Mouse (Mus musculus) hindbrain, embryonic 16.5 days (tissue): Measurements from ENCODE around the gene Wscd2. TPM values are rescaled to one million over a fixed set of nuclear protein-coding genes. Genes with fewer than 3 reads are reported as not detected.

ENCODE experiments used
- ATAC-seq: fragments of 200-750 bp; cut with Nextera tagmentation; 2 replicates; pipeline ENCODE4 v1.8.0; 2017; ENCODE audit warnings: moderate TSS enrichment, moderate library complexity
- H3K27ac ChIP-seq: fragments of 300-500 bp; sonication (generic); 2 replicates; pipeline ENCODE4 v1.5.1; 2014; ENCODE audit warnings: low read depth, mild to moderate bottlenecking, control low read depth, low read length, moderate library complexity
- H3K27me3 ChIP-seq: fragments of 300-500 bp; sonication (generic); replicated peaks from 2 replicates; pipeline ENCODE4 v1.6.1; 2014; ENCODE audit warnings: low read length; ENCODE audit not compliant: control insufficient read depth, insufficient read depth
- H3K36me3 ChIP-seq: fragments of 300-500 bp; sonication (generic); 2 replicates; pipeline ENCODE4 v1.6.1; 2014; ENCODE audit warnings: mild to moderate bottlenecking, low read length, moderate library complexity, mixed read lengths; ENCODE audit not compliant: control insufficient read depth, insufficient read depth
- H3K4me1 ChIP-seq: fragments of 300-500 bp; sonication (generic); 2 replicates; pipeline ENCODE4 v1.6.1; 2014; ENCODE audit warnings: low read depth, low read length; ENCODE audit not compliant: control insufficient read depth, insufficient read depth
- H3K4me2 ChIP-seq: fragments of 300-500 bp; sonication (generic); 2 replicates; pipeline ENCODE4 v1.6.1; 2014; ENCODE audit warnings: mild to moderate bottlenecking, low read length, control low read depth, moderate library complexity
- H3K4me3 ChIP-seq: fragments of 300-500 bp; sonication (generic); 2 replicates; pipeline ENCODE4 v1.5.1; 2014; ENCODE audit warnings: mild to moderate bottlenecking, low read length, control low read depth, moderate library complexity
- H3K9ac ChIP-seq: fragments of 300-500 bp; sonication (generic); 2 replicates; pipeline ENCODE4 v1.6.1; 2014; ENCODE audit warnings: low read depth, mild to moderate bottlenecking, control low read depth, low read length, moderate library complexity
- H3K9me3 ChIP-seq: fragments of 300-500 bp; sonication (generic); 2 replicates; pipeline ENCODE4 v1.6.1; 2014; ENCODE audit warnings: mild to moderate bottlenecking, low read length, moderate library complexity; ENCODE audit not compliant: control insufficient read depth
- WGBS: fragments of 180-500 bp; shearing (Covaris S2); extraction: QIAGEN DNeasy Blood & Tissue Kit; methylation state at CpG from one replicate; pipeline ENCODE4 v1.1.7; 2014; 5-methylcytosine and 5-hydroxymethylcytosine counted together
- polyA plus RNA-seq: library from polyadenylated mRNA; unstranded; fragments of >200 nt; fragmentation: Nextera tagmentation; extraction: Ambion mirVana; gene quantifications from 2 replicates; pipeline ENCODE4 v1.2.1, GENCODE M21; 2015

The Wscd2 gene
- 13.3 and 14.5 TPM in 2 replicates for polyA plus RNA-seq

GRCm38 (mm10) chr5:113490033-113490432, at the start of gene Wscd2:
TSS of gene Wscd2 (plus strand) at chr5:113490333.
- no peak for ATAC-seq
- H3K4me1 ChIP-seq, result peaks cover 29% of the 10 kb centered on the region
- H3K4me3 ChIP-seq, result peak within 1 kb of the TSS; percentile 72

DNA sequence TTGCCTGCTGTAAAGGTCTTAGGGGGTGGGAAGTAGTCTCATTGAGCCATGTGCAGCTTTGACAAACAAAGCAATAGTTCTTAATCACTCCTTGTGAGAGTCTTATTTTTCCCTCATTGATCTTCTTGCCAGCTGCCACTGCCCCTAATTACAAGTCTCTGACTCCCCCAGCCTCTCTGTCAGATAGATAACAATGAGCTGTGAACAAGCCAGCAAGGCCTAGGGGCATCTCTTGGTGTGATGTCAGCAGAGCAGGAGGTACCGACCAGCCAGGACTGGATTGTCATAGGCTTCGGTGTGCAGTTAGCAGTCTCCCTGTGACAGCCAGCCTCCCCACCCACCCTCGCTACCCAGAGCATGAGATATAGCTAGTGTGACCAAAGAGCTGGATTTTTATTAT, 48.0 kb upstream of the Wscd2 start:
- H3K27ac ChIP-seq, result peak overlapping the region; percentile 50; the same call in 1 of the 2 replicates
- H3K9ac ChIP-seq, result no peak overlapping the region
- WGBS, result 32% methylated on average over 3 of the region's 3 CpGs

More at GRCm38 (mm10) chr5:113490033-113490432, at the start of gene Wscd2:
- Histone ChIP-seq H3K4me2 (peak within 1 kb of the TSS; percentile 71), H3K9me3 (no peaks in the 10 kb centered on the region), H3K9ac (peak within 1 kb of the TSS; percentile 92), H3K36me3 (no peaks in the 10 kb centered on the region), H3K27ac (peak within 1 kb of the TSS; percentile 77), H3K27me3 (no peaks in the 10 kb centered on the region; the same call in none of the 2 replicates)
- WGBS, result 53% methylated on average over 6 of the region's 6 CpGs

GRCm38 (mm10) chr5:113448023-113448734, 42.0 kb upstream of the Wscd2 start:
- no peak overlapping the region for H3K4me2 ChIP-seq
- no peak overlapping the region for H3K9ac ChIP-seq
- H3K27me3 ChIP-seq, result no peaks in the 10 kb centered on the region
- no peak overlapping the region; the same call in 1 of the 2 replicates for H3K27ac ChIP-seq
- no peaks in the 10 kb centered on the region for H3K9me3 ChIP-seq
- WGBS, result 22% methylated on average over 9 of the region's 9 CpGs
- H3K4me3 ChIP-seq, result no peak overlapping the region
- no peaks in the 10 kb centered on the region for H3K36me3 ChIP-seq
- peak; percentile 67 for ATAC-seq
- peaks cover 15% of the 10 kb centered on the region for H3K4me1 ChIP-seq

More for the DNA sequence above, 48.0 kb upstream of the Wscd2 start:
- Histone ChIP-seq H3K9me3 (no peaks in the 10 kb centered on the region), H3K4me3 (no peak overlapping the region), H3K27me3 (no peaks in the 10 kb centered on the region), H3K4me2 (no peak overlapping the region), H3K4me1 (no peaks in the 10 kb centered on the region), H3K36me3 (no peaks in the 10 kb centered on the region)
- ATAC-seq, result peak; percentile 71

DNA sequence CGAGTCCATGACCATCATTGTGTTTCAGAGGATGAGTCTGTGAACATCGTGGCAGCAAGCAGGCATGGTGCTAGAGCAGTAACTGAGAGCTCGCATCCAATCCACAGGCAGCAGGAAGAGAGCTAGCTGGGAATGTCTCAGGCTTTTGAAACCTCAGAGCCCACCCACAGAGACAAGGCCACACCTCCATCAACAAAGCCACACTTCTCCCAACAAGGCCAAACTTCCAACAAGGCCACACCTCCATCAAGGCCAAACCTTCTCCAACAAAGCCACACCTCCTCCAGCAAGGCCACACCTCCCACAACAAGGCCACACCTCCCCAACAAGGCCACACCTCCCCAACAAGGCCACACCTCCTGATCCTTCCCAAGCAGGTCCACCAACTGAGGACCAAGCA, 40.8 kb upstream of the Wscd2 start:
- Histone ChIP-seq H3K9me3 (no peaks in the 10 kb centered on the region), H3K4me3 (no peak overlapping the region), H3K4me2 (no peak overlapping the region), H3K36me3 (no peaks in the 10 kb centered on the region), H3K9ac (no peak overlapping the region), H3K27ac (no peak overlapping the region), H3K27me3 (no peaks in the 10 kb centered on the region), H3K4me1 (peaks cover 18% of the 10 kb centered on the region)
- no peak for ATAC-seq
- 74% methylated on average over 3 of the region's 3 CpGs for WGBS

GRCm38 (mm10) chr5:113452691-113453090, 37.4 kb upstream of the Wscd2 start:
- Histone ChIP-seq H3K9me3 (no peaks in the 10 kb centered on the region), H3K9ac (no peak overlapping the region; the same call in 1 of the 2 replicates), H3K4me2 (no peak overlapping the region), H3K4me1 (peaks cover 19% of the 10 kb centered on the region), H3K27me3 (no peaks in the 10 kb centered on the region), H3K27ac (peak overlapping the region; percentile 35; the same call in 1 of the 2 replicates), H3K4me3 (no peak overlapping the region), H3K36me3 (no peaks in the 10 kb centered on the region)
- ATAC-seq, result no peak
- WGBS, result 8% methylated on average over 1 of the region's 1 CpGs

GRCm38 (mm10) chr5:113453356-113453755, 36.8 kb upstream of the Wscd2 start:
- no peak overlapping the region for H3K4me3 ChIP-seq
- no peak for ATAC-seq
- H3K27ac ChIP-seq, result peak overlapping the region; percentile 35; the same call in 1 of the 2 replicates
- H3K36me3 ChIP-seq, result no peaks in the 10 kb centered on the region
- H3K27me3 ChIP-seq, result no peaks in the 10 kb centered on the region
- H3K4me2 ChIP-seq, result no peak overlapping the region
- H3K4me1 ChIP-seq, result peaks cover 14% of the 10 kb centered on the region
- no peak overlapping the region; the same call in 1 of the 2 replicates for H3K9ac ChIP-seq
- peaks cover 2% of the 10 kb centered on the region; the same call in 1 of the 2 replicates for H3K9me3 ChIP-seq
- 3% methylated on average over 4 of the region's 4 CpGs for WGBS

- peaks cover 2% of the 10 kb centered on the region; the same call in 1 of the 2 replicates for H3K9me3 ChIP-seq
- H3K36me3 ChIP-seq, result no peaks in the 10 kb centered on the region
- no peak overlapping the region for H3K4me3 ChIP-seq
- no peak overlapping the region for H3K9ac ChIP-seq
- no peaks in the 10 kb centered on the region for H3K27me3 ChIP-seq
- H3K27ac ChIP-seq, result no peak overlapping the region
- 74% methylated on average over 10 of the region's 10 CpGs for WGBS
- ATAC-seq, result no peak
- no peak overlapping the region for H3K4me2 ChIP-seq
- H3K4me1 ChIP-seq, result peaks cover 16% of the 10 kb centered on the region
These were observed 34.1 kb upstream of the Wscd2 start for GRCm38 (mm10) chr5:113456020-113456419.

GRCm38 (mm10) chr5:113456756-113457155, 33.4 kb upstream of the Wscd2 start:
- Histone ChIP-seq H3K36me3 (no peaks in the 10 kb centered on the region), H3K9me3 (peaks cover 2% of the 10 kb centered on the region; the same call in 1 of the 2 replicates), H3K4me3 (no peak overlapping the region), H3K27ac (0 out of 2 replicates have a peak overlapping the region, but pooled peaks have one; percentile 35), H3K4me2 (no peak overlapping the region), H3K27me3 (no peaks in the 10 kb centered on the region), H3K9ac (no peak overlapping the region), H3K4me1 (peaks cover 20% of the 10 kb centered on the region)
- ATAC-seq, result no peak
- WGBS, result 77% methylated on average over 4 of the region's 4 CpGs

- Histone ChIP-seq H3K4me3 (no peak overlapping the region), H3K36me3 (no peaks in the 10 kb centered on the region), H3K4me1 (peaks cover 25% of the 10 kb centered on the region), H3K27me3 (no peaks in the 10 kb centered on the region), H3K27ac (0 out of 2 replicates have a peak overlapping the region, but pooled peaks have one; percentile 35), H3K4me2 (no peak overlapping the region), H3K9me3 (peaks cover 2% of the 10 kb centered on the region; the same call in 1 of the 2 replicates), H3K9ac (no peak overlapping the region)
- ATAC-seq, result no peak
- WGBS, result 57% methylated on average over 6 of the region's 6 CpGs
These were observed 32.9 kb upstream of the Wscd2 start for GRCm38 (mm10) chr5:113457260-113457659.
